Mouse (Mus musculus): ENCODE measurements around the gene Myo3b. TPM values are rescaled to one million over a fixed set of nuclear protein-coding genes. Genes with fewer than 3 reads are reported as not detected.
"Not testable (repeated sequence)": the region's sequence is repeated elsewhere in the genome, so short reads cannot be mapped to it uniquely, and the experiment has no call there.

The Myo3b gene
- total RNA-seq, 2 experiments from 2014 or later = 0.72 to 0.91 TPM

GRCm38 (mm10) chr2:70170469-70170868, 131.5 kb downstream of the Myo3b start:
- intact Hi-C loops (cut with DNase I) = no loop called here
- DNase-seq (ENCODE audit: low spot score in 2 of 2) = no peak

GRCm38 (mm10) chr2:70176823-70177708, 138.1 kb downstream of the Myo3b start:
- no peak for DNase-seq (ENCODE audit: low spot score in 2 of 2)
- intact Hi-C loops (cut with DNase I) = no loop called here

DNA sequence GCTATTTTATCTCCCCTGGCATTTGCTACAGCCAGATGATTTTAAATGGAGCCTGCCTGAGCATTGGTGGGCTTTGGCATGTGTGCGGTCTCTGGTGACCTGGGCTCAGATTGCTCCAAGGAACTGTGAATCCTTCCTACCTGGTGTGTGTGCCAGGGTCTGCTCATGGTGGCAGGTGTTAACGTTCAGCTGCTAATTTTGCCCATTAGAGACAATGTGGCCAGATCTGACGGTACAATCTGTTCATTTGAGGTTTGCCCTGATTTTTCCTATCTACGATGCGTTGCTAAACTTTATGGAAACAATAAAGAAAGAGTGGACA, 138.7 kb downstream of the Myo3b start:
- no peak for DNase-seq (ENCODE audit: low spot score in 2 of 2)
- intact Hi-C loops (cut with DNase I) = no loop called here

- DNase-seq (ENCODE audit: low spot score in 2 of 2) = no peak
- intact Hi-C loops (cut with DNase I) = no loop called here
Observed at GRCm38 (mm10) chr2:70178241-70178640, 139.3 kb downstream of the Myo3b start.

GRCm38 (mm10) chr2:70182150-70182670, 143.3 kb downstream of the Myo3b start:
- no peak for DNase-seq (ENCODE audit: low spot score in 2 of 2)
- intact Hi-C loops (cut with DNase I) = no loop called here

DNA sequence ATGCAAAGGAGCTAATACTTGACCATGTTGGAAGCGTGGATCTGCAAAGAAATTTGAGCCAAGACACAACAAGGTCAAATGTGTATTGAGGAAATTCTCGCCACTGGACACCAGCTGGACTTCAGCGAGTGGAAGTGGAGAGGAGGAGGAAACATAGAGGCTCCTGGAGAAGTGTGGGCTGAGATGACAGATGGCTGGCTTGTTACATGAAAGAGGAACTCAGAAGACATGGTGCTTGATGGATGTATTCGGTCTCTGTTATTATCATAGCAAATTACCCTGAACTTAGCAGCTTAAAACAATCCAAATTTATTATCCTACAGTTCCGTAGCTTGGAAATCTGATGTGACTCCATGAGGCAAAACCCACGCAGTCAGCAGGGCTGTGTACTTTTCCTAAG, 148.1 kb downstream of the Myo3b start:
- DNase-seq (ENCODE audit: low spot score in 2 of 2) = no peak
- intact Hi-C loops (cut with DNase I) = no loop called here

DNA sequence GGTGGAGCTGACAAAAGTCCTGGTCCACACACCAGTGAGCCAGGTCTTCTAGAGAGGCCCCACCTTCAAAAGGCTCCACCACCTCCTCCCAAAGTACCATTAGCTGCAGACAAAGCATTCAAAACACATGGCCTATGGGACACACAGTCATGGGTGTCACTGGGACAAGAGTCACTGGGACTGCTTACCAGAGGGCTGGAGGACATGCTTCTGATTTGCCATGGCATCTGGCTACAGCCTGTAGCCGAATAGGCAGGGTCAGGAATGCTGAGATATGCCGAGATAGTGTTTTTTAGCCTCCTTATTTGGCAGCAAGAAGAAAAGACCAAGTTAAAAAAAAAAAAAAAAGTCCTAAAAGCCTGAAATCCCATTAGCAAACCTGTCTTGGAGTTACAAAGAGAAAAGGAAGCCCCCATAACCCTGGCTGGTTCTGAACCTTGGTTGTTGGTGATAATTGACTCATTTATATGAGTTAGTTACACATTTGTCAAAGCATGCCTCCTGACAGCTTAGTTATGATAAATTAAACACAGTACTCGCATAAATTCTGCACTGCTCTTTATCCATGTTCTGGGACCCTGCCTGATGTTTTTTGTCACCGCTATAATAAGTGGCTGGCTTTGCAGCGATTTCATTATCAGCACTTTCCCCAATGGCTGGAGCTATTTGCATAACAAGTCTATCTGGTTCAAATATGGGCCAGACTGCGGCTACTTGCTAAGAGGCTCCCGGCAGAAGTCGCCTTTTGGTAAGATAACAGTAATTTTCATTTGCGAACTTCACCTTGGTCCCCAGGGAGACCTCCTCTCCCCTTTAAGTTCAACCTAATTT, 156.7 kb downstream of the Myo3b start:
- DNase-seq (ENCODE audit: low spot score in 2 of 2) = no peak
- intact Hi-C loops (cut with DNase I) = no loop called here

DNA sequence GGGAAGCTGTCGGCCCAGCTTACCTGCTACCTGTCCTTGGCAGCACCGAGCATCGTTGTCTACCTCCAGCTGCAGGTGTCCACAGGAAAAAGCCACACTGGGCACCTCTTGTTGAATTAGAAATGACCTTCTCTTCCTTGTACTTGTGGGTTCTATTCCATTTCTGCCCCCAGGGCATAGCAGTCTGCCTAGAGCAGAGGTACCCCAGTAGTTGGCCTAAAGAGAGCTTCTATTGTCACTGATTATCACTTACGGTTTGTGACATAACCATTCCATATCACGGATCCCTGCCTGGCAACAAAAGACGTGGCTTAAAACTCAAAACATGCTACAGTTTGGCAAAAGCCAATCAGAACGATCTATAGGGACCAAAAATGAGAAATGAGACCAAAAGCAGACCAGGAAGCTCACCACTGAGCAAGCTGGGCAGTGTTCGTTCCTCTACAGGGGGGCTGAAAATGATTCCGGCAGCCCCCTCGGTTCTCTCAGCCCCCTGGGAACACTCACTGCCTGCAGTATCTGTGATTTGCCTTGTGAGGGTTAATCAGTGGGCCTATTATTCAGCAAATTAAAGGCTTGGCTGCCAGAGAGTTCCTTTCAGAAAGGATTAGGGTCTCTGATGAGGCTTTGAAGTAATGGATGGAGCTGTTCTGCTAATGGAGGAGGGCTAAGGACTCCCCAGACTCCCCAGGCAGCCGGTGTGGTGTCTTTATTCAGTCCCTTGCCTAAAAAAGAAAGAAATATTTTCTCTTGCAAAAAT, 163.1 kb downstream of the Myo3b start:
- intact Hi-C loops (cut with DNase I) = no loop called here
- DNase-seq (ENCODE audit: low spot score in 2 of 2) = no peak

DNA sequence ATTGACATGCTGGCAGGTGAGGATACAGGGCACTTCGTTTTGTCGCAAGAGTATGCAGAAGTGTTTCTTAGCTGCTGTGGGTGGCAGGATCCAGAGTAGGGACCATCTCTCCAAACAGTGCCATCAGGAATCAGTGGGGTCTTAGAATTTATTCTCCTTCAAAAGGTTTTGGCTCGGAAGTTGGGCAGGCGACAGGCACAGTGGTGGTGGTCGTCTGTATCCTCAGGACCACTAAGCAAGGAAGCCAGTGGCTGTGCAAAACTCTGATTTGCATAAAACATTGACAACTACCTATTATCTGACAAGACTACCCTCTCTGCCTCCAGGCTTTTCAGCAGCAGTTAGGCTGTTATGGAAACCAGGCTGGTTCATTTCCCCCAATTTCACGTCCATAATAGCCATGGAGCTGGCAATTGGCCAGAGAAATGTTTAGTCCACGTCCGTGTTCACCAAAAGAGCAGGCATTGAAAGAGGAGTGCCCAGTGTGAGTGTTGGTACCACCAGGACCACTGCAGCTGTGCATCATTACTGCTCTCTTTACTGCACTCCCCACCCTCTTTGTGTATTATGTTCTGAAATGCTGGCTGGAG, 163.7 kb downstream of the Myo3b start:
- intact Hi-C loops (cut with DNase I) = no loop called here
- no peak for DNase-seq (ENCODE audit: low spot score in 2 of 2)

GRCm38 (mm10) chr2:70208411-70208810, 169.5 kb downstream of the Myo3b start:
- intact Hi-C loops (cut with DNase I) = no loop called here
- no peak for DNase-seq (ENCODE audit: low spot score in 2 of 2)

GRCm38 (mm10) chr2:70209790-70210189, 170.9 kb downstream of the Myo3b start:
- intact Hi-C loops (cut with DNase I) = loop anchor here (5.0 kb wide), 1 partner anchor 42 kb away; no protein-coding TSS in a partner anchor
- DNase-seq (ENCODE audit: low spot score in 2 of 2) = no peak

GRCm38 (mm10) chr2:70210427-70211332, 171.8 kb downstream of the Myo3b start:
- intact Hi-C loops (cut with DNase I) = loop anchor here (5.0 kb wide), 1 partner anchor 43 kb away; no protein-coding TSS in a partner anchor
- DNase-seq (ENCODE audit: low spot score in 2 of 2) = peak; percentile 58 to 61

DNA sequence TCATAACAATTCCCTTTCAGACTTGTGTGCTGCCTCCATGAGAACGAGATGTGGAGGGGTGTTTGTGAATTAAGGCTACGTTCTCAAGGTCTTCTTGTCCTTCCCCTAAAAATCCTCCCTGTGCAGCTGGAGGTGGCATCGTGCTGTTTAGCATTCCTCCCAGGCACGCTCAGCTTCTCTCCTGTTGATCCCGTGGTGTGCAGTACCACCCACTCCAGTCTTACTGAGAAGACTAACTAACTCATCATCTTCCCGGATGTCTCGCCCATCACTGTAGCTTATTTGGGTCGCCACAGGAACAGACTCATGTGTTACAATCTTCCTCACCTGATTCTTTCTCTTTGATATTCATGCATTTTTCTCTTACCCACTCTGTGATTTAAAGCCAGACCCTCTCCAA, 175.5 kb downstream of the Myo3b start:
- peak; percentile 56 to 61 for DNase-seq (ENCODE audit: low spot score in 2 of 2)

DNA sequence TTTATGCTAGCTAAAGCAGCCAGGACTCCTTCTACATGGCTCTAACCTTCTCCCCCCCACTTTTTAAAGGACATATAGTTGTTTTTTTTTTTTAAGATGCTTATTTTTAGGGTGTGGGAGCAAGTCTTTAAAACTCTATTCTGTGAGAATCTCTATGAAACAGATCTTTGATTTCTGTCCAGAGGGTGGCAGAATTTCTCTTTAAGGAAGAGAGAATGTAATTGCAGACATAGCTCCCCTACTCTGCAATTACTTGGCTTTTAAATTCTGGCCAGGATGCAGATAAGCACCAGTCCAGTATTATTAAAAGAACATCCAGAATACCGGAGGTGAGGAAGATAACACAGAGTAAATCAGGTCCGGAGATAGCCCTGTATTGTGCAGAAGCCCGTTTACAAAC, 178.9 kb downstream of the Myo3b start:
- intact Hi-C loops (cut with DNase I) = loop anchor here (5.0 kb wide), 1 partner anchor 345 kb away; no protein-coding TSS in a partner anchor
- no peak for DNase-seq (ENCODE audit: low spot score in 2 of 2)

More for the DNA sequence above, 175.5 kb downstream of the Myo3b start:
- intact Hi-C loops (cut with DNase I) = loop anchor here (2.0 to 5.0 kb wide), 2 partner anchors 47 to 88 kb away; no protein-coding TSS in a partner anchor

DNA sequence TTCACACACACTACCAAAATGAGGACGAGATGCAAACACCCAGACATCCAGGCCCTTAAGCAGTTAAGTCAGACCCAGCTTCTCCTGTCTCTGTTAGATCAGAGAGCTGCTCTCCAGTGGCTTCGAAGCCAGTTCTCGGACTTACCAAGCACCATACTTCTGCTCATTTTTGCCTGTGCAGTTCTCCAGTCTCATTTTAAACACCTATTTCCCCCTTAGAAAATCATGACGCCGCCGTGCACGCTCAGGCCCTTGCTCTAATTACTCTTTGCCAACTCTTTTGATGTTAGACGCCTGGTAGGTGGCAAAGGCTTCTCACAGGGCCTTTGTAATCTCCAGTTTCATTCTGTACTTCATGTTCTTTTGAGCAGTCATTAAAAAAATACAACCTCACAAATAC, 179.5 kb downstream of the Myo3b start:
- intact Hi-C loops (cut with DNase I) = loop anchor here (5.0 kb wide), 1 partner anchor 344 kb away; no protein-coding TSS in a partner anchor
- no peak for DNase-seq (ENCODE audit: low spot score in 2 of 2)

DNA sequence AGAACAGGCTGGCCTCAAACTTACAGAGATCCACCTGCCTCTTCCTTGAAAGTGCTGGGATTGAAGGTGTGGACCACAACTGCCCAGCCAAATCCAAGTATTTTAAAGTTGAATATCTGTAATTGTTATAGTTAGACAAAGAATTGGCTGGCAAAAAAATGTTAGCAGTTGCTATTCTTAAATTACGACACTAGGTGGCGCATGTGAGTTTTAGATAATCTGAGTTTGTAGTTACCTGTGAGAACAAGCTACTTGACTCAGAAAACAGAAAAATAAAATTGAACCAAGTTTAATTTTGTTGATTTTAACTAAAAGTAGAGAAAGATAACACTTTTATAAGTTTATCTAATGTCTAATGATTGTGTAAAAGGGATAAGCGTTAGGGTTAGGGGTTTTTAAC, 187.8 kb downstream of the Myo3b start:
- intact Hi-C loops (cut with DNase I) = loop anchor here (1.0 kb wide), 1 partner anchor 332 kb away; no protein-coding TSS in a partner anchor
- no peak for DNase-seq (ENCODE audit: low spot score in 2 of 2)

DNA sequence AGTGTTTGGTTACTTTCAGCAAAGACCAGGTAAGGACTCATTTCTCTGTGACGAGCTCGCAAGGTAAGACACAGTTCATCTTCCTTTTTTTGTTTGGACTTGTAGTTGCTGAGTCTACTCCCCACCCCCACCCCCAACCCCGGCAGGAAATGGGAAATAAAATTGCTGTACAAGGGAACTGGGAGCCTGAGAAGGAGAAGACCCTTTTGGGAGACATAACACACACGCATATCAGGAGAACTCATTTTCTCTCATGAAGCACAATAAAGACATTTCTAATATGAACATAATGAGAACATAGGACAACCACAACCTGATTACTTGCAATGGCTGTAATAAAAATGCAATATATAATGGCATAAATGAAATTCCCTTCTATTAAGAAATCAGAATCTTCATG, 195.5 kb downstream of the Myo3b start:
- DNase-seq (ENCODE audit: low spot score in 2 of 2); intact Hi-C loops (cut with DNase I): not testable (repeated sequence)

- no peak for DNase-seq (ENCODE audit: low spot score in 2 of 2)
- intact Hi-C loops (cut with DNase I) = no loop called here
Observed at GRCm38 (mm10) chr2:70245981-70246380, 207.1 kb downstream of the Myo3b start.

Data from left cerebral cortex, postnatal 36 days (tissue).